Mouse (Mus musculus): ENCODE results near the gene Ccdc40. TPM values are rescaled to one million over a fixed set of nuclear protein-coding genes. Genes with fewer than 3 reads are reported as not detected.

Gene Ccdc40
- total RNA-seq, 2 experiments from 2014 or later: 1.1 to 1.8 TPM

- intact Hi-C loops (cut with DNase I): loop anchor here (5.0 kb wide), 1 partner anchor 44 kb away; no protein-coding TSS in a partner anchor
- DNase-seq (ENCODE audit: low spot score in 2 of 2): no peak
Observed at GRCm38 (mm10) chr11:119203423-119203822, 24.9 kb upstream of the Ccdc40 start.

GRCm38 (mm10) chr11:119205738-119206137 is 22.6 kb upstream of the Ccdc40 start:
- intact Hi-C loops (cut with DNase I): no loop called here
- DNase-seq (ENCODE audit: low spot score in 2 of 2): no peak

- intact Hi-C loops (cut with DNase I): no loop called here
- DNase-seq (ENCODE audit: low spot score in 2 of 2): peak; percentile 37 to 60
Observed at GRCm38 (mm10) chr11:119206562-119206961, 21.8 kb upstream of the Ccdc40 start.

GRCm38 (mm10) chr11:119207986-119208385 is 20.4 kb upstream of the Ccdc40 start:
- DNase-seq (ENCODE audit: low spot score in 2 of 2): no peak
- intact Hi-C loops (cut with DNase I): no loop called here

GRCm38 (mm10) chr11:119208870-119209370 is 19.5 kb upstream of the Ccdc40 start:
- no peak for DNase-seq (ENCODE audit: low spot score in 2 of 2)
- intact Hi-C loops (cut with DNase I): no loop called here

- DNase-seq (ENCODE audit: low spot score in 2 of 2): peak; percentile 49 to 55
- intact Hi-C loops (cut with DNase I): no loop called here
Observed at GRCm38 (mm10) chr11:119209371-119210025, 18.9 kb upstream of the Ccdc40 start.

- intact Hi-C loops (cut with DNase I): no loop called here
- DNase-seq (ENCODE audit: low spot score in 2 of 2): peak; percentile 66 to 70
Observed at GRCm38 (mm10) chr11:119210321-119211100, 17.9 kb upstream of the Ccdc40 start.

- intact Hi-C loops (cut with DNase I): no loop called here
- DNase-seq (ENCODE audit: low spot score in 2 of 2): no peak
Observed at GRCm38 (mm10) chr11:119211604-119212309, 16.6 kb upstream of the Ccdc40 start.

GRCm38 (mm10) chr11:119213166-119213885 is 15.0 kb upstream of the Ccdc40 start:
- intact Hi-C loops (cut with DNase I): no loop called here
- DNase-seq (ENCODE audit: low spot score in 2 of 2): no peak

- intact Hi-C loops (cut with DNase I): no loop called here
- DNase-seq (ENCODE audit: low spot score in 2 of 2): peak in 1 of 2 experiments; percentile 41
Observed at GRCm38 (mm10) chr11:119215038-119215904, 13.1 kb upstream of the Ccdc40 start.

GRCm38 (mm10) chr11:119215905-119216507 is 12.4 kb upstream of the Ccdc40 start:
- DNase-seq (ENCODE audit: low spot score in 2 of 2): no peak
- intact Hi-C loops (cut with DNase I): no loop called here

- DNase-seq (ENCODE audit: low spot score in 2 of 2): no peak
- intact Hi-C loops (cut with DNase I): no loop called here
Observed at GRCm38 (mm10) chr11:119217861-119218260, 10.5 kb upstream of the Ccdc40 start.

- intact Hi-C loops (cut with DNase I): no loop called here
- DNase-seq (ENCODE audit: low spot score in 2 of 2): peak; percentile 70 to 77
Observed at GRCm38 (mm10) chr11:119219816-119220465, 8.4 kb upstream of the Ccdc40 start.

GRCm38 (mm10) chr11:119221812-119222510 is 6.4 kb upstream of the Ccdc40 start:
- intact Hi-C loops (cut with DNase I): no loop called here

GRCm38 (mm10) chr11:119223124-119223890 is 5.1 kb upstream of the Ccdc40 start:
- peak in 1 of 2 experiments; percentile 34 for DNase-seq (ENCODE audit: low spot score in 2 of 2)
- intact Hi-C loops (cut with DNase I): no loop called here

More at GRCm38 (mm10) chr11:119221812-119222510, 6.4 kb upstream of the Ccdc40 start:
- DNase-seq (ENCODE audit: low spot score in 2 of 2): no peak

- no peak for DNase-seq (ENCODE audit: low spot score in 2 of 2)
- intact Hi-C loops (cut with DNase I): no loop called here
Observed at GRCm38 (mm10) chr11:119224926-119225325, 3.4 kb upstream of the Ccdc40 start.

Data from left cerebral cortex, postnatal 14 days (tissue).